Mouse (Mus musculus): ENCODE measurements around the gene Pacrg. TPM values are rescaled to one million over a fixed set of nuclear protein-coding genes. Genes with fewer than 3 reads are reported as not detected.

The Pacrg gene
- polyA plus RNA-seq (2012; fragmentation: generic; extraction: Trizol), result 5.5 TPM
- long read RNA-seq, experiment 1, result 0 reads
- long read RNA-seq, experiment 2, partial matches to known transcripts, result 0 of 2 reads
- long read RNA-seq, experiment 2, other reads (novel, unspliced or antisense), result 2 of 2 reads

GRCm38 (mm10) chr17:10840148-10840707, at the start of gene Pacrg, which contains the start of gene Prkn:
Gene Pacrg, minus strand, starts transcription at chr17:10840311.
Gene Prkn, plus strand, starts transcription at chr17:10840384.
- TF ChIP-seq MYOD1 (IDR thresholded peaks at IDR 0.05; ENCODE audit: control insufficient read depth, insufficient read length, low read depth), result peak; percentile 30
- TF ChIP-seq USF1 (IDR thresholded peaks at IDR 0.05; ENCODE audit: low read depth), result no peak
- TF ChIP-seq MYOG (IDR thresholded peaks at IDR 0.05; ENCODE audit: control insufficient read depth, extremely low read depth, insufficient read length), result no peak
- TF ChIP-seq MAX (IDR thresholded peaks at IDR 0.05), result no peak
- no peak for TF ChIP-seq CEBPB (IDR thresholded peaks at IDR 0.05; ENCODE audit: low read depth)
- Histone ChIP-seq H3ac (ENCODE audit: control insufficient read depth, insufficient read length, low read depth) (peak within 1 kb of the TSS; percentile 89), H3K27me3 (ENCODE audit: control insufficient read depth, insufficient read depth, insufficient read length) (no peaks in the 10 kb centered on the region), H3K79me3 (ENCODE audit: low read depth) (no peaks in the 10 kb centered on the region), H3K79me2 (ENCODE audit: control insufficient read depth, insufficient read depth) (no peaks in the 10 kb centered on the region), H3K36me3 (ENCODE audit: control insufficient read depth, insufficient read depth) (no peaks in the 10 kb centered on the region), H3K4me3 (ENCODE audit: insufficient read depth, poor library complexity, severe bottlenecking) (peak within 1 kb of the TSS; percentile 43)

DNA sequence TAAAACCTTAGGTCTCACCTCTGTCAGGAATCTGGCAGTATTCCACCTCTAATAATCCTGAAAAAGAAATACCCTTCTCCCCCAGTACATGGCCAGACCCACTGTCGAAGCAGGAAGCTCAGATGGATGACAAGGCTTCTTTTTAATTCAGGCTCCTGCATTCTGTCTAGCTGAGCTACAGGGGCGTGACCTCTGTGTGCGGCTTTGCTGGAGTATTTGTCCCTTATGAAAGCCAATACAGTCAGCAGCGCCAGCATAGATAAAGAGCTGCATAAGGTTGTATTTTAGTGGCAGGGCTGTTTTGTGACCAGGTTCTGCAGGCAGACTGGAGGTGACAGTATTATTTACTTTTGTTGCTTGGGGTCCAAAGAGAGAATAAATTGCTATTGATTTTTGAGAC, 47.8 kb upstream of the Pacrg start:
- Histone ChIP-seq H3K79me3 (ENCODE audit: low read depth) (no peaks in the 10 kb centered on the region), H3K27me3 (ENCODE audit: control insufficient read depth, insufficient read depth, insufficient read length) (no peaks in the 10 kb centered on the region), H3K36me3 (ENCODE audit: control insufficient read depth, insufficient read depth) (no peaks in the 10 kb centered on the region), H3K79me2 (ENCODE audit: control insufficient read depth, insufficient read depth) (no peaks in the 10 kb centered on the region), H3ac (ENCODE audit: control insufficient read depth, insufficient read length, low read depth) (no peak overlapping the region), H3K4me3 (ENCODE audit: insufficient read depth, poor library complexity, severe bottlenecking) (no peak overlapping the region)
- TF ChIP-seq MAX (IDR thresholded peaks at IDR 0.05) (no peak), CEBPB (IDR thresholded peaks at IDR 0.05; ENCODE audit: low read depth) (no peak), FOSL1 (IDR thresholded peaks at IDR 0.05; ENCODE audit: insufficient read depth, low read length, poor library complexity, severe bottlenecking) (no peak), MYOD1 (IDR thresholded peaks at IDR 0.05; ENCODE audit: control insufficient read depth, insufficient read length, low read depth) (no peak), CTCF (IDR thresholded peaks at IDR 0.05; ENCODE audit: control insufficient read depth, insufficient read depth, insufficient read length) (no peak)

DNA sequence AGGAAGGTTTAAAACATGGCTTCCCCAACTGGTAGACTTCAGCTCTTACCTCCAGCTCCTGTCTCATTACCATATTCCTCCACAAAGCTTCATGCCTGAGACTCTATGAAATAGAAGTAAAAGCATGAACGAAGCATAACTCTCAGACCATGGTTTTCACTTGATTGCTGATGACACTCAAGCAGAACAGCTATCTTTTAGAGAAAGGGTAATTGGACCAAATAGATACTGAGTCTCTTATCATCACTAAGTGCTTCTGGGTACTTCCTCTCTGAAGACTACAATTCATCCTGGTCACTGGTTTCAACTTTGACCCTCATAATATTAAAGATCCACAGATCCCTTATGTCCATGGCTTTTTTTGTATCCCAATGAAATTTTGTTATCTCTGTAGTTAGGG, 42.1 kb upstream of the Pacrg start:
- no peak for TF ChIP-seq MYOD1 (IDR thresholded peaks at IDR 0.05; ENCODE audit: control insufficient read depth, insufficient read length, low read depth)
- Histone ChIP-seq H3K4me3 (ENCODE audit: insufficient read depth, poor library complexity, severe bottlenecking) (no peak overlapping the region), H3K79me2 (ENCODE audit: control insufficient read depth, insufficient read depth) (no peaks in the 10 kb centered on the region)

DNA sequence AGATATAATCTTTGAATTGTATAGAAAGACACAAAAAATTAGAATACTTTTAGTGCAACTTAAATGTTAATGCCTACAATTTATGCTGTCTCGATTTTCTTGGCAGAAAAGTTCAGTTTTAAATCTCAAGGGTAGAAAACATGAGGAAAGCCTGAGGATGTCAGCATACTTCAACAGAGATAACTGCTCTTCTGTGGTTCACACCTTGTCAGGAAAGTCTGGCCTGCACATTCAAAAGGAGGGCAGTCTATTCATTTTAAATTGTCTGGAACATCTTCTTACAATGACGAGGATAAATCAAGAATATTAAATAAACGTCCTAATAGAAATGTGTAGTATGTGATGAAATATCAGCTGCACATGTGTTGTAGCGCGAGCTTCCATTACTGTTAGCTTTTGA, 38.9 kb upstream of the Pacrg start:
- Histone ChIP-seq H3K79me3 (ENCODE audit: low read depth) (no peaks in the 10 kb centered on the region), H3ac (ENCODE audit: control insufficient read depth, insufficient read length, low read depth) (no peak overlapping the region), H3K79me2 (ENCODE audit: control insufficient read depth, insufficient read depth) (no peaks in the 10 kb centered on the region), H3K4me3 (ENCODE audit: insufficient read depth, poor library complexity, severe bottlenecking) (no peak overlapping the region), H3K27me3 (ENCODE audit: control insufficient read depth, insufficient read depth, insufficient read length) (no peaks in the 10 kb centered on the region), H3K36me3 (ENCODE audit: control insufficient read depth, insufficient read depth) (no peaks in the 10 kb centered on the region)
- TF ChIP-seq MAX (IDR thresholded peaks at IDR 0.05) (no peak), MYOD1 (IDR thresholded peaks at IDR 0.05; ENCODE audit: control insufficient read depth, insufficient read length, low read depth) (no peak), FOSL1 (IDR thresholded peaks at IDR 0.05; ENCODE audit: insufficient read depth, low read length, poor library complexity, severe bottlenecking) (no peak), USF1 (IDR thresholded peaks at IDR 0.05; ENCODE audit: low read depth) (no peak), CEBPB (IDR thresholded peaks at IDR 0.05; ENCODE audit: low read depth) (no peak), CTCF (IDR thresholded peaks at IDR 0.05; ENCODE audit: control insufficient read depth, insufficient read depth, insufficient read length) (no peak), MYOG (IDR thresholded peaks at IDR 0.05; ENCODE audit: control insufficient read depth, extremely low read depth, insufficient read length) (no peak)

More for the DNA sequence above, 42.1 kb upstream of the Pacrg start:
- Histone ChIP-seq H3K27me3 (ENCODE audit: control insufficient read depth, insufficient read depth, insufficient read length) (no peaks in the 10 kb centered on the region), H3K36me3 (ENCODE audit: control insufficient read depth, insufficient read depth) (no peaks in the 10 kb centered on the region), H3ac (ENCODE audit: control insufficient read depth, insufficient read length, low read depth) (no peak overlapping the region), H3K79me3 (ENCODE audit: low read depth) (no peaks in the 10 kb centered on the region)

- TF ChIP-seq MYOD1 (IDR thresholded peaks at IDR 0.05; ENCODE audit: control insufficient read depth, insufficient read length, low read depth) (no peak), FOSL1 (IDR thresholded peaks at IDR 0.05; ENCODE audit: insufficient read depth, low read length, poor library complexity, severe bottlenecking) (no peak), MAX (IDR thresholded peaks at IDR 0.05) (no peak), USF1 (IDR thresholded peaks at IDR 0.05; ENCODE audit: low read depth) (no peak), CEBPB (IDR thresholded peaks at IDR 0.05; ENCODE audit: low read depth) (no peak), CTCF (IDR thresholded peaks at IDR 0.05; ENCODE audit: control insufficient read depth, insufficient read depth, insufficient read length) (no peak), MYOG (IDR thresholded peaks at IDR 0.05; ENCODE audit: control insufficient read depth, extremely low read depth, insufficient read length) (no peak)
- H3K27me3 ChIP-seq (ENCODE audit: control insufficient read depth, insufficient read depth, insufficient read length), result no peaks in the 10 kb centered on the region
- H3K4me3 ChIP-seq (ENCODE audit: insufficient read depth, poor library complexity, severe bottlenecking), result no peak overlapping the region
- H3ac ChIP-seq (ENCODE audit: control insufficient read depth, insufficient read length, low read depth), result no peak overlapping the region
- no peaks in the 10 kb centered on the region for H3K79me3 ChIP-seq (ENCODE audit: low read depth)
- H3K79me2 ChIP-seq (ENCODE audit: control insufficient read depth, insufficient read depth), result no peaks in the 10 kb centered on the region
- H3K36me3 ChIP-seq (ENCODE audit: control insufficient read depth, insufficient read depth), result no peaks in the 10 kb centered on the region
Measured at GRCm38 (mm10) chr17:10874208-10875187, 34.4 kb upstream of the Pacrg start.
